Mouse (Mus musculus) megakaryocyte, embryonic 14.5 days (primary cell): ENCODE results near the gene Il10.

Source experiments
- FLI1 ChIP-seq: IDR thresholded peaks from 2 replicates; pipeline ENCODE4 v1.6.1; 2012; ENCODE audit warnings: low read length, inconsistent platforms, mixed read lengths
- GATA1 ChIP-seq: IDR thresholded peaks from 3 replicates; pipeline ENCODE4 v1.6.1; 2012; ENCODE audit warnings: mixed read lengths, low read length, inconsistent platforms, borderline replicate concordance

GRCm38 (mm10) chr1:131022591-131023249, 3.1 kb downstream of the Il10 start:
- TF ChIP-seq GATA1 (no peak), FLI1 (no peak)
